Mouse (Mus musculus): ENCODE results near the gene Tgfbr3l.

Tgfbr3l gene

DNA sequence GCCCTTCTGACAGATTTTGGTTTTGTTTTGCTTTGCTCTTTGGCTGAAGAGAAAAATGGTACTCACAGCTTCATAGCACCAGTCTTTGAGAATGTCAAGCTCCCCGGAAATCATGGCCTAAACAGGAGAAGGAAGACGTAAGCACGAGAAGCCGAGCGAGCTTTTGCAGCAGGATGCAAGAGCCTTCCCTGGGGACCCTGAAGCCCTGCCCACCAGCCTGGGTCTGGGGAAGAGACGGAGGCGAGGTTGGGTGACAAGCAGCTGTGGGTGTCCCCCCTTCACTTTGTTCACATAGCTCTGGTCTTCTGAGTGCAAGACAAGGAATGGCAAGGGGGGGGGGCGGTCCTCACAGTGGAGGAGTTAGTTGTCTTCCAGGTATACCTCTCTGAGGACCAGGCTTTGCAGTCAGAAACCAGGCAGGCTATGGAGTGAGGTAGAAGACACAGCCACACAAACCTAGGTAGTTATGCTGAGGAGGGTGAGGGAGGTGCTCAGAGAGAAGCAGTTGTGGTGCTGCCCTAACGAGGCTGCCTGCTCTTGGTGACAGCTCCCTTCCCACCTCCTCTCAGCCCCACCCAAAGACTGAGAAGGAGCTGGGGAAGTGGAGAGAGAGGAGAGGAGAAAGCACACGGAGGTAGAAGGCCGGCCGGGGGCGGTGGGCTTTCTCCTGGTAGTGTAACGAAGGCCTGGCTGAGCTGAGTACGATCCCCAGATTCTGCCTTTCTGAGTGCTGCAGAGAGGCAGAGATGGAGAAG, 17.3 kb downstream of the Tgfbr3l start:
- no peak for DNase-seq (ENCODE audit: inconsistent ontology term)

GRCm38 (mm10) chr8:4267627-4268026, 19.6 kb downstream of the Tgfbr3l start:
- no peak for DNase-seq (ENCODE audit: inconsistent ontology term)

DNA sequence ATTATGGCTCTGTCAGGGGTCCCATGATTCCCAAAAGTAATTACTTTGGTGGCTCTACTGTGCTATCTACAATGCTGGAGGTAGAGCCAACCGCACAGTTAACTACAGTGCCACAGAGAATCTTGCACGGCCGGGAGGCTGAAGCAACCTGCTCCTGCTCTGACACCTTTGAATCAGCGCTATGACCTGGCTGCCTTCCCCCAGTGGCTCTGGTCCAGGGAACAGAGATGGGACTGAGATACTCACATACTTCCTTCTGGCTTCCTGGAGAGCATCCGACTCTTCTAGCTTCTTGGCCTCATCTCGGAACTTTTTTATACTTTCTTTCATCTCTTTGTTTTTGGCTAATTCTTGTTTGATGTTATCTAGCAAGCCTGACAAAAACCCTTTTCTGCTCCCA, 21.6 kb downstream of the Tgfbr3l start:
- no peak for DNase-seq (ENCODE audit: inconsistent ontology term)

GRCm38 (mm10) chr8:4275275-4276110, 27.5 kb downstream of the Tgfbr3l start, which contains the start of gene Timm44:
Gene Timm44, minus strand, starts transcription at chr8:4275913.
- DNase-seq (ENCODE audit: inconsistent ontology term), result peak; percentile 97

GRCm38 (mm10) chr8:4276111-4276465, 28.1 kb downstream of the Tgfbr3l start:
- no peak for DNase-seq (ENCODE audit: inconsistent ontology term)

GRCm38 (mm10) chr8:4292738-4293137, 44.7 kb downstream of the Tgfbr3l start:
- DNase-seq (ENCODE audit: inconsistent ontology term), result no peak

GRCm38 (mm10) chr8:4297822-4298221, 49.8 kb downstream of the Tgfbr3l start:
- no peak for DNase-seq (ENCODE audit: inconsistent ontology term)

Measured in Muller cell, postnatal 12 days (primary cell).